Mouse (Mus musculus) forebrain, embryonic 10.5 days (tissue): ENCODE results near the gene Fyco1. TPM values are rescaled to one million over a fixed set of nuclear protein-coding genes. Genes with fewer than 3 reads are reported as not detected.

Experiments
- DNase-seq: peaks from one replicate; pipeline ENCODE4 v3.0.0-alpha.2; 2017; ENCODE audit warnings: low spot score; ENCODE audit errors: extremely low spot score
- H3K27ac ChIP-seq: fragments of 300-500 bp; sonication (generic); 2 replicates; pipeline ENCODE4 v1.5.1; 2016; ENCODE audit warnings: mild to moderate bottlenecking
- H3K27me3 ChIP-seq: fragments of 300-500 bp; sonication (generic); 2 replicates; pipeline ENCODE4 v1.6.1; 2016; ENCODE audit warnings: mild to moderate bottlenecking; ENCODE audit not compliant: poor library complexity, severe bottlenecking
- H3K36me3 ChIP-seq: fragments of 300-500 bp; sonication (generic); replicated peaks from 2 replicates; pipeline ENCODE4 v1.6.1; 2016; ENCODE audit warnings: mild to moderate bottlenecking, moderate library complexity
- H3K4me1 ChIP-seq: fragments of 300-500 bp; sonication (generic); 2 replicates; pipeline ENCODE4 v1.6.1; 2016
- H3K4me3 ChIP-seq: fragments of 300-500 bp; sonication (generic); 2 replicates; pipeline ENCODE4 v1.5.1; 2016; ENCODE audit warnings: mild to moderate bottlenecking, moderate library complexity
- H3K9me3 ChIP-seq: fragments of 300-500 bp; sonication (generic); 2 replicates; pipeline ENCODE4 v1.6.1; 2016; ENCODE audit warnings: mild to moderate bottlenecking, moderate library complexity
- WGBS: fragments of 180-500 bp; shearing (Covaris S2); methylation state at CpG from one replicate; pipeline ENCODE4 v1.1.7; 2016; 5-methylcytosine and 5-hydroxymethylcytosine counted together
- polyA plus RNA-seq: library from polyadenylated mRNA; unstranded; fragments of >200 nt; fragmentation: Nextera tagmentation; extraction: Ambion mirVana; gene quantifications from 2 replicates; pipeline ENCODE4 v1.2.1, GENCODE M21; 2016

Fyco1 gene
- 10.2 and 11.1 TPM in 2 replicates for polyA plus RNA-seq

DNA sequence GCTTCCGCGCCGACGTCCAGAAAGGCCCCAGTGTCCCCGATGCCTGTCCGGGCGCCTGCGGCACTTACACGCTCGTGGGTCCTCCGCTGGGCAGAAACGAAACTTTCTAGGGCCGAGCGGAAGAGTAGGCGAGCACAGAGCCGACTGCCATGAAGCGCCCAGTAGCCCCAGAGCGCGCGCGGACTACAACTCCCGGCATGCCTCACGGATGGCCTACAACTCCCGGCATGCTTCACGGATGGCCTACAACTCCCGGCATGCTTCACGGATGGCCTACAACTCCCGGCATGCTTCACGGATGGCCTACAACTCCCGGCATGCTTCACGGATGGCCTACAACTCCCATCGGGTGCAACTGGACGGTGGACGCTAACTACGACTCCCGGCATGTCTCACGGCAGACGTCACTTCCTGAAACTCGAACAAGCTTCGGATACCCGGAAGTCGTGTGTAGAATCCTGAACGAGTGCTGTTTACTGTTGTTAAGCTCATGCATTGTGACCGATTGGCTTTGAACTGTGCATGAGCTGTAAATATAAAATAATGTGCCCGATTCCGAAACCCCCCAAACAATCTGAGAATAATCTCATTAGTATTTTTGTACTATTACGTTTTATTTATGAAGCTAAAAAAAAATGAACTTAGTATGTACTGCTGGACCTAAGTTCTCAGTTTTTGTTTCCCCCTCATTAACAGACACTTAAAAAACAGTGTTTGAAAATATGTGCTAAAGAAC lies at the start of gene Fyco1:
Gene Fyco1 (minus strand): TSS at position 187 of the 736 bp plus-strand sequence.
- Histone ChIP-seq H3K4me1 (peaks cover 18% of the 10 kb centered on the region), H3K27me3 (no peaks in the 10 kb centered on the region), H3K27ac (peak within 1 kb of the TSS; percentile 88), H3K36me3 (no peaks in the 10 kb centered on the region), H3K9me3 (no peaks in the 10 kb centered on the region), H3K4me3 (peak within 1 kb of the TSS; percentile 78)
- peak; percentile 92 for DNase-seq
- under 1% methylated on average over 47 of the region's 47 CpGs for WGBS

GRCm38 (mm10) chr9:123872049-123872448 lies 20.4 kb upstream of the Fyco1 start:
- WGBS: 78% methylated on average over 4 of the region's 4 CpGs
- no peaks in the 10 kb centered on the region for H3K9me3 ChIP-seq
- DNase-seq: no peak
- no peak overlapping the region for H3K27ac ChIP-seq
- no peaks in the 10 kb centered on the region for H3K36me3 ChIP-seq
- H3K27me3 ChIP-seq: no peaks in the 10 kb centered on the region
- no peaks in the 10 kb centered on the region for H3K4me1 ChIP-seq
- H3K4me3 ChIP-seq: no peak overlapping the region

GRCm38 (mm10) chr9:123869167-123869784 lies 17.6 kb upstream of the Fyco1 start:
- H3K9me3 ChIP-seq: no peaks in the 10 kb centered on the region
- no peak for DNase-seq
- H3K36me3 ChIP-seq: no peaks in the 10 kb centered on the region
- H3K27me3 ChIP-seq: no peaks in the 10 kb centered on the region
- WGBS: 59% methylated on average over 6 of the region's 6 CpGs
- H3K4me1 ChIP-seq: no peaks in the 10 kb centered on the region
- no peak overlapping the region for H3K4me3 ChIP-seq
- H3K27ac ChIP-seq: no peak overlapping the region

- H3K27me3 ChIP-seq: no peaks in the 10 kb centered on the region
- no peaks in the 10 kb centered on the region for H3K4me1 ChIP-seq
- no peaks in the 10 kb centered on the region for H3K36me3 ChIP-seq
- H3K4me3 ChIP-seq: no peak overlapping the region
- H3K27ac ChIP-seq: no peak overlapping the region
- DNase-seq: no peak
- no peaks in the 10 kb centered on the region for H3K9me3 ChIP-seq
- WGBS: 94% methylated on average over 1 of the region's 1 CpGs
Observed at GRCm38 (mm10) chr9:123863641-123864040, 11.9 kb upstream of the Fyco1 start.

DNA sequence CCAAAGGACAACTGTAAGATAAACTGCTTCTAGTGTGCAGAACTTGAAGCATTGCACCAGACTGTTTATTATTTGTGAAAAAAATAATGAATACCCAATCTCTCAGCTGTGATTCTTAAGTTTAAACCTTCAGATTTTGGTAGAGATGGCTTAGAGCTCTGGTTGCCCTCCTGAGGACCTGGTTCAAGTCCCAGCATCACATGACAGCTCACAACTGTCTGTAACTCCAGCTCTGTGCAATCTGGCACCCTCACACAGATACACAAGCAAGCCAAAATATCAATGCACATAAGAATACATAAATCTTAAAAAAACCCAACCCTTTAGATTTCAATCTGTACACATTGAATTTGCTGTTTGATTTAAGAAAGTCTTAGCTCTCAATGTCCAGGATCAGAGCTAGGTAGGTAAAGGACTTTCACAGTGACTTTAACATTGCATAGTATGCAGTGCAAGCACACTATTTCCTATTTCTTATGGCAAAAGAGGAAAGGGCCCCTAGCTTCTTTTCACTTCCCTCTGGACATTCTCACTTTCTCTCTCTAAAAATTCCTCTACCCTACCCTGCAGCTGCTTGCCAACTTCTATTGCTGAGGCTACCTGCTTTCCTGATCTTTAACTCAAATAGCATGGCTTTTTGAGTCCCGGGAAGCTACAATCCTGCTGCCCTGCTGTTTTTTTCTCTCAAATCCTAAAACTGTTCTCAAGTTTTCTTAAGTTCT lies 11.4 kb upstream of the Fyco1 start:
- H3K4me3 ChIP-seq: no peak overlapping the region
- H3K27ac ChIP-seq: no peak overlapping the region
- DNase-seq: no peak
- no peaks in the 10 kb centered on the region for H3K36me3 ChIP-seq
- H3K27me3 ChIP-seq: no peaks in the 10 kb centered on the region
- no peaks in the 10 kb centered on the region for H3K9me3 ChIP-seq
- WGBS: 94% methylated on average over 1 of the region's 1 CpGs
- no peaks in the 10 kb centered on the region for H3K4me1 ChIP-seq

DNA sequence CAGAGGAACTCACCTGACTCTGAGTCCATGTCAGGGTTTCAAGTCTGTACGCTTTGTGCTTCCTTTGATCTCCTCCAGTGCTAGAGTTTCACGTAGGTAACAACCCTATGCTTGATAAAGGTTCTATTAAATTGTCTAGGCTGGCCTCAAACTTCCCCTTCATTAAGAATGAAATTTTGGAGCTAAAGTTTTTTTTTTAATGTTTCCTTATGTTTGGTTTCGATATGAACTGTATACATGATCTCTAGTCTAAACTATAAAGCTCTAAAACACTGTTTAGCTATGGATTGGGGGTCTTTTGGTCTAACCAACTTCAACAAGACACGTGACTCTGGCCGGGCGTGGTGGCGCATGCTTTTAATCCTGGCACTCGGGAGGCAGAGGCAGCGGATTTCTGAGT lies 10.2 kb upstream of the Fyco1 start, which contains the start of gene Xcr1:
Gene Xcr1 (minus strand): TSS at position 101 of the 400 bp plus-strand sequence.
- 84% methylated on average over 9 of the region's 9 CpGs for WGBS
- Histone ChIP-seq H3K9me3 (no peaks in the 10 kb centered on the region), H3K27me3 (no peaks in the 10 kb centered on the region), H3K27ac (no peak within 1 kb of the TSS), H3K4me1 (no peaks in the 10 kb centered on the region), H3K36me3 (no peaks in the 10 kb centered on the region), H3K4me3 (no peak within 1 kb of the TSS)
- no peak for DNase-seq

DNA sequence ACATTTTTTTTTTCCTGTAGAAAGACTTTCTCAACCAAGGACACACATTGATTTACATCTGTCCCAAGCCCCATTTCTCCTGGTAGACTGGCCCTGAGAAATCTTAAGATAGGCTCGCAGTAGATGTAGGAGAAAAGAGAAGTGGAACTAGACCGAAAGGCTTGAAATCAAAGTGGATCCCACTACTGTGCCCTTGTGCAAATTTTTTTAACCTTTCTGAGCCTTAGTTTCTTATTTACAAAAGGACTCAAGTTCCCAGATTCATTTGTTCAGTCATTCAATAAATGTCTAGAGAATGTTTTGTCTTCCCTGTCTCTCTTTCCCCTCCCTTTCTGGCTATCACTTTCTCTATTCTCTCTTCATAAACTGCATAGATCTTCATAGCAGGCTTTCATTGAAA lies 5.1 kb upstream of the Fyco1 start:
- Histone ChIP-seq H3K27me3 (no peaks in the 10 kb centered on the region), H3K36me3 (no peaks in the 10 kb centered on the region), H3K9me3 (no peaks in the 10 kb centered on the region), H3K27ac (no peak overlapping the region), H3K4me1 (peaks cover 4% of the 10 kb centered on the region; the same call in 1 of the 2 replicates), H3K4me3 (no peak overlapping the region)
- WGBS: 77% methylated on average over 2 of the region's 2 CpGs
- DNase-seq: no peak

DNA sequence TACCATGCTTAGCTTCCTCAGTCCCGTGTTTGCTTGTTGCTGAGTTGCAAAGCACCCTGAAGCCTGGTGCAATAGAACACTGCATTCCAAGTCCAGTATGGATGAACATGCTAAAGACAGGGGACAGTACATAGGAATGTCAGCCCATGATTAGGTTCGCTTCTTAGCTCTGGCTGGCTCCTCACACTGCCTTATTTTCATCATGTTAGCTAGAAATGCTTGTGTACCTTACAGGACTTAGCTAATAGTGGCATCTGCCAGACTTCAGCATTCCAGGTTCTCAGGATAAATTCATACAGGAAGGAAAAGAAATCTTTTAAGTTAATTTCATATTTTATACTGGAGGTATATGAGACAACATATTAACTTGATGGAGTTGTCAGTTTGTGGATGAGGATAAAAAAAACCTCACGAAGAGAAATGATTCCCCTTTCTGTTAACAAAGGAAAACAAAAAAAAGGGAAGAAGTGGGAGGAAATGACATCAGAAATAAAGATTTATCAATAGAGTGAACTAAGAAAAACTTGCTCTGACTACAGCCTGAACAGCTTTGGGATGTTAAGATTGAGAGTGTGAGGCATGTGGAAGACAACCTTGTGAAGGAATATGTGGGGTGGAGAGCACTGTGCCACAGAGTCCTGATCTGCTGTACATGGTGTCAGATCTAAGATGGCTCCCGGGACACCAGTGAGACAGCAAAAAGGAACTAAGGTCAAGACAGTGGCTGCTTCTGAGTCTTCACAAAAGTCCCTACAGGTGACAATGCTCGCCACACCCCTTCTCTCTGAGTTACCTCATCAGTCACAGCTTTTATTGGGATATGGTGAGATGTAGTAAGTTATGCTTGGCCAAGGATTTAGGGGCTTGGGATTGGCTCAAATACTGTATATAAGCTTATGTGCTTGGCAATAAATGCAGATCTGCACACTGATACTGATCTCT lies 1.0 kb upstream of the Fyco1 start:
- peak overlapping the region; percentile 71 for H3K27ac ChIP-seq
- WGBS: 58% methylated on average over 5 of the region's 5 CpGs
- no peak for DNase-seq

GRCm38 (mm10) chr9:123851062-123851712 lies 512 bp downstream of the Fyco1 start:
- no peaks in the 10 kb centered on the region for H3K9me3 ChIP-seq
- H3K4me3 ChIP-seq: peak overlapping the region; percentile 78
- no peaks in the 10 kb centered on the region for H3K27me3 ChIP-seq
- peak overlapping the region; percentile 88 for H3K27ac ChIP-seq
- no peak for DNase-seq
- no peaks in the 10 kb centered on the region for H3K36me3 ChIP-seq
- WGBS: under 1% methylated on average over 27 of the region's 27 CpGs
- H3K4me1 ChIP-seq: peaks cover 18% of the 10 kb centered on the region

More for the DNA sequence above, 1.0 kb upstream of the Fyco1 start:
- H3K4me3 ChIP-seq: peak overlapping the region; percentile 78
- H3K9me3 ChIP-seq: no peaks in the 10 kb centered on the region
- peaks cover 18% of the 10 kb centered on the region for H3K4me1 ChIP-seq
- H3K27me3 ChIP-seq: no peaks in the 10 kb centered on the region
- no peaks in the 10 kb centered on the region for H3K36me3 ChIP-seq

DNA sequence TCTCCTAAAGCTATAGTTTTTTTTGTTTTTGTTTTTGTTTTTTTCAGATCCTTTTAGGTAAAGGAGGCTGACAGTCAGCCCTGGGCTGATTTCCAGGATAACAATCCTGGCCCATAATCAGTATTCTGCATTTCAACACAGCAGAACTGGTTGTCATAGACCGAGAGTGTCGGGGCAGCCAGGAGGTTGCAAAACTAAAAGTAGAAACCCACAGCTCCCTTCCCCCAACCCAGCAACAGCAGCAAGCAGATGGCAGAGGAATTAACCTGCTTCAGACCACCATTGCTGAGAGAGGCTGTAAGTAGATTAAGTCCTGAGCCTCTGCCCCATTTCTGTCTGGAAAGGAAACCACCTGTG lies 1.0 kb downstream of the Fyco1 start:
- no peaks in the 10 kb centered on the region for H3K36me3 ChIP-seq
- 9% methylated on average over 2 of the region's 2 CpGs for WGBS
- peaks cover 18% of the 10 kb centered on the region for H3K4me1 ChIP-seq
- H3K27ac ChIP-seq: peak overlapping the region; percentile 88
- DNase-seq: peak; percentile 16
- no peaks in the 10 kb centered on the region for H3K9me3 ChIP-seq
- H3K27me3 ChIP-seq: no peaks in the 10 kb centered on the region
- peak overlapping the region; percentile 78 for H3K4me3 ChIP-seq

DNA sequence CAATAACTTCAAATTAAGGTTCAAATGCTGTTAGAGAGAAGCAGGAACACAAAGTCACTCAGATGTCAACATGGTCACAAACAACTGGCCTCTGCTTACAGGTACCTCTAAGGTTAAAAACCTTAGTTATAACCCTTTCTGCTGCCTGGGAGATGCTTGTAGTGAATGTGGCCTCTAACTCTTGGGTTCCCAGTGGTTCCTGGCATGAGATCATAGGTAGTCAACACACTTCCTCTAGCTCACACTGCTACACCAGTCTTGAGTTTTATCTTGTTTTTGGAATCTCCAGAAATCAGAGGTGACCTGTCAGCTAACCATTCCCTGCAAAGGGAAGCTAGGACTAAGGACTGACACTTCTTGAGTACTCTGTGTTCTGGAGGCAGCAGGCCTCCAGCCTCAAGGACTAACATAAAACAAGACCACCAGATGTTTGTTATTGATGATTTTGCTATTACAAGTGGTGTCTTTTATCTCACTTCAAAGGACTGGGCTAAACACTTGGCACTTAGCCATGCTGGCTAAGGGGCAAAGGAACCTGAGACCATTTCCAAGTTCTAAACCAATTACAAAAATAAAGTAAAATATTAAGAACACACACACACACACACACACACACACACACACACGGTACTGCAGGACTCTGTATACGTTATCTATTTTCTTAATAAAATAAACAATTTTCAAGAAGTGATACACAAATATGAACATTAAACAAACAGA lies 1.6 kb downstream of the Fyco1 start:
- no peak for DNase-seq
- no peak overlapping the region for H3K27ac ChIP-seq
- WGBS: 80% methylated on average over 2 of the region's 2 CpGs
- H3K9me3 ChIP-seq: no peaks in the 10 kb centered on the region
- H3K27me3 ChIP-seq: no peaks in the 10 kb centered on the region
- no peaks in the 10 kb centered on the region for H3K36me3 ChIP-seq
- peak overlapping the region; percentile 78 for H3K4me3 ChIP-seq
- peaks cover 18% of the 10 kb centered on the region for H3K4me1 ChIP-seq
